Mouse (Mus musculus) liver, adult 2 months (tissue): Measurements from ENCODE around the gene Tent4a.

Source experiments
- CTCF ChIP-seq: fragments of 200-500 bp; IDR thresholded peaks from 2 replicates; pipeline ENCODE4 v1.5.1; 2011; ENCODE audit warnings: low read depth, low read length, control low read depth
- POLR2A ChIP-seq: fragments of 200-500 bp; IDR thresholded peaks from 2 replicates; pipeline ENCODE4 v1.6.1; 2011; ENCODE audit warnings: low read length, control low read depth; ENCODE audit not compliant: insufficient read depth; ENCODE audit errors: extremely low read depth

GRCm38 (mm10) chr13:69538327-69538726 lies 3.9 kb upstream of the Tent4a start:
- TF ChIP-seq CTCF (no peak), POLR2A (no peak)
